Mouse (Mus musculus) heart, adult 11 months (tissue): Measurements from ENCODE around the gene Olfr282.

ENCODE experiments used
- DNase-seq: peaks from one replicate; pipeline ENCODE4 v3.0.0; 2022

The Olfr282 gene

DNA sequence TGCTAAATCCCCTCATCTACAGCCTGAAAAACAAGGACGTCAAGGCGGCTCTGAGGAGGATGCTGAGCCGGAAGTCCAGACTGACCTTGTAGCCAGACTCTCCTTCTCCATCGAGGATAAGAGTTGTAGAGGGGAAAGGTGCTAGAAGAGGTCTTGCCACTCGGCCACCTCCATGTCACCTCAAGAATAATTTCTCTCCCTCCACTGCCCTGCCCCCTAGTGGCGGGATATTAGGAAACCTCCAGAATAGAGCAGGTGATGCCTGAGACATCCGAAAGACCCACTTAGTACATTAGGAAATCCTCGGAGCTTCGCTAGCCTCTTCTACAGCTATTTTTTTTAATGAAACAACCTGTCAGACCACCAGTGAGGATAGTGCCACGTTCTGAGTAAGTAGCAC lies 44.4 kb downstream of the Olfr282 start:
- DNase-seq, result no peak

DNA sequence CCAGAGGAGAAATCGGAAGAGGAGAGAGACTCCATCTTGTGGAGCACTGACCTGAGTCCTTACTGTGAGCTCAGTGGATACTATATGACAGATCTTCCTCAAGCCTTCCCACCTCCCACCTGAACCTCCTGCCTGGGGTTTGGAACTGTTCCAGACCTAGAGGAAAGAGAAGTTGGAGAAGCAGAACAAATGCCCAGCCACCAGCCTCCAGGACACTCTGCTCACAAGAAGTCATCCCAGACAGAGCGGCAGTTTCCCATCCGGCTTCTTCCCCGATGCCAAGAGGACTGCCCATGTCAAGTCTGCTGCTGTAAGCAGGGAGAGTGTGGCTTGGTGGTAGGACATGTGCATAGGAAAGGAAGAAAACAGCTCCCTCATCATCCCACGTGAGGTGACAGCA lies 45.3 kb downstream of the Olfr282 start:
- DNase-seq, result peak; percentile 91

- DNase-seq, result no peak
Measured at GRCm38 (mm10) chr15:98479568-98480102, 48.6 kb downstream of the Olfr282 start.

DNA sequence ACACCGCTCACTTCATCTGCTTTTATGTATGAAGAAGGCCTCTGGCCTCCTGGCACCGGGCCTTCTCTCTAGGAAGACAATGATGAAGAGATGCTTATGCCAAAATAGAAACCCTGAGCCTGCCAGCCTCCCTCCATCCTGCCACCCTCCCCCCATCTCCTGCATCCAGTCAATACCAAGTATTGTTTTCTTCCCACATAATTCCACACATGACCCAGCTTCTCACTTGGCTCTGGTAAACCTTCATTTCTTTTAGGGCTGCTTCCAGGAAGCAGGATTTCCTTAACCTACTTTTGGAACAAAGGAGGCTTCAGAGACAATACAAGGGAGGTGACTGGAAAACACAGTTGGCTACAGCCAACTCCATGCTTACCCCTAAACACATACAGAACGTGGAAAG lies 51.7 kb downstream of the Olfr282 start, which contains the start of gene Lalba:
Gene Lalba, minus strand, starts transcription at position 21 of the 400 bp plus-strand sequence.
- DNase-seq, result peak; percentile 94

DNA sequence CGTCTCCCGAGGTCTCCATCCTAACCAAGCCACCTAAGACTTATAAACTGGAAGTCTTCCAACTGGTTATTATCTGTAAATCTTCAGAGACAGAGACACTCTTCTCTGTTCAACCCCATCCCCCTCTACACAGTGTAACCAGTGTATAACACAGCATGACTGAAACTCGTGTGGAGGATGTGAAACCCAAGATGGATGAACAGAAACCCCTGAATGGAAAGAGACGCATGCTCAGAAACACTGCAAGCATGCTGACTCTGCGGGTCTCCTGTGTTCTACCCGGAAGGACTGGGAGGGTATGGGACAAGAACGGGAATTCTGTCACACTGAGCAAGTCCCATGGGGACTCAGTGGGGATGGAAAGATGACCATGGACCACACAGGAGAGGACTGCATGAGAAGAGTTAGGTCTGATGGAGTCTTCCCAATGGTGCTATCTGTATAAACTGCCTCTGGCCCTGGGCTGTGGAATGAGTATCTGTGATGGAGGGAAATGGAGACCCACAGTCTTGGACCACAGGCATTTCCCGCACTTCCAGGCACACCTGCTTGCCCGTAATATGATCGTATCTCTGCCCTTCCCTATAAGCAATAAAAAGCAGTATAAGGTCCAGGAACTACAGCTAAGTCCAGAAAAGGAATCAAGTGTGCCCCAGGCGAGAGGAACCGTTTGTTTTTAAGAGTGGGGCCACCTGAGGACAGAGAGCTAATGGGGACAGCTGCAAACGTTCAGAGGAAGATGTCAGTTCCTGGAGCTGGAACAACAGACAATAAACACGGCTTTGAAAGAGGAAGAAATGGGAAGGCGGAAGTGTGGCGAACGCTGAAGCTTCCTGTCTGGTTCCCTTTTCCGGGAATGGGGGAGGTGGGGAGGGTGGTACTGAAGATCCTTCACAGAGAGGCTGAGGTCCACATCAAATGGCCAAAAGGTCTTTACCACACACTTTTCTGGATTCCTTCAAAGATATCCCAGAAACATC lies 53.2 kb downstream of the Olfr282 start:
- DNase-seq, result peak; percentile 98

GRCm38 (mm10) chr15:98486433-98487021 lies 55.5 kb downstream of the Olfr282 start:
- no peak for DNase-seq
